Mouse (Mus musculus) kidney, postnatal 14 days (tissue): ENCODE measurements around the gene Xirp1.

Experiments used
- DNase-seq: peaks from one replicate; pipeline ENCODE4 v3.0.0; 2022; ENCODE audit warnings: mixed read lengths

Xirp1 gene

GRCm38 (mm10) chr9:119966221-119966910, 57.0 kb downstream of the Xirp1 start:
- DNase-seq: no peak

GRCm38 (mm10) chr9:119965186-119965585, 58.2 kb downstream of the Xirp1 start:
- peak; percentile 57 for DNase-seq

- DNase-seq: peak; percentile 60
Measured at GRCm38 (mm10) chr9:119964206-119964605, 59.2 kb downstream of the Xirp1 start.
